Mouse (Mus musculus): ENCODE measurements around the gene Sec61a1. TPM values are rescaled to one million over a fixed set of nuclear protein-coding genes. Genes with fewer than 3 reads are reported as not detected.

The Sec61a1 gene
- polyA plus RNA-seq, 1 experiment from 2014 or later, result 245 TPM

DNA sequence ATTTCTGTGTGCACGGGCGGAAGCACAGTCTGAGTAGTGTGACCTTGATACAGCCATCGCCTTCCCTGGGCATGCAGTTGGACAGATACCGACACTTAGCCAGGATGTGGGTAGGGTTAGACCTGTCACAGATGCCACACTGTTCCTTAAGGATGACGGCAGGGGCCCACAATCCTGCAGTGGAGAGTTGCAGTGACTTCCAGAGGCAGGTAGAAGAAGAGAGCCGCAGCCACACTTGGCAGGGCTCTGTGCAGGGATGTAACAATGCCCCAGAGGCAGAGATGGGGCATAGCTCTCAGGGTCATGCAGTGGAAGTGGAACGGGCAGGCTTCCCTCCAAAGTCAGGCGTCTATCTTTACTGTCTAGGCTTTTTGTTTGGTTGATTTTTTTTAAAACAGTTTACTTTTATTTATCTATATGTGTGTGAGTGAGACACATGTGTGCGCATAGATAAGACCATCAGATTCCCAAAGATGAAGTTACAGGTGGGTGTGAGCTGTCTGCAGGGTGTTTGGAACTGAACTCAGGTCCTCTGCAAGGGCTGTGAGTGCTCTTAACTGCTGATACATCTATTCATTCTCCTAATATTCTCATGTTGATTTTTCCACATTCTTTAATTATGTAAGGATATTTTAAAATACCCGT, 29.8 kb upstream of the Sec61a1 start:
- peaks cover 16% of the 10 kb centered on the region for H3K27me3 ChIP-seq (ENCODE audit: control insufficient read depth, insufficient read depth, low read depth, low read length)
- ATAC-seq (ENCODE audit: low read depth), result no peak
- H3K9me3 ChIP-seq (ENCODE audit: control insufficient read depth, low read length), result no peaks in the 10 kb centered on the region
- 73% methylated on average over 10 of the region's 10 CpGs for WGBS
- no peak overlapping the region for H3K9ac ChIP-seq (ENCODE audit: low read length)
- no peaks in the 10 kb centered on the region for H3K36me3 ChIP-seq (ENCODE audit: control insufficient read depth, insufficient read depth, low read length)
- no peaks in the 10 kb centered on the region for H3K4me1 ChIP-seq (replicated peaks; ENCODE audit: control insufficient read depth, insufficient read depth, low read length)
- no peak overlapping the region for H3K4me2 ChIP-seq (ENCODE audit: low read depth, low read length)
- H3K4me3 ChIP-seq (ENCODE audit: low read length), result no peak overlapping the region
- no peak overlapping the region for H3K27ac ChIP-seq (ENCODE audit: low read length)

DNA sequence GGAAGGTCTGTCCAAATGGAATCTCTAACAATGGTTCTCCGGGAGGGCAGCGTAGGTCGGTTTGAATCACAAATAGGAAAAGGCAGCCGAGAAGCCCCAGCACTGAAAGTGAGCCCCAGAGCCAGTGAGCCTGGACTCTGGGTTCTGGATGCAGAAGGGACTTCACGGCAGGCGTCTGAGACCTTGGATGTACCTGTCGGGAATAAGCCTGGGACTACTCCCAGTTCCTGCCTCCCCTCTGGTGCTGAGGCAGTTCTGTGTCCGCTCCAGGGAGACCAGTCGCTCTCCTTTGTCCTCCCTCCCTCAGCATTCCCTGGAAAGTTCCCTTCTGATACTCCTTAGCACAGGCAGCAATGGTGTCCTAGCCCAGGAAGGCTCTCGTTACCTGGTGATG, 26.7 kb upstream of the Sec61a1 start:
- 31% methylated on average over 10 of the region's 10 CpGs for WGBS
- H3K36me3 ChIP-seq (ENCODE audit: control insufficient read depth, insufficient read depth, low read length), result no peaks in the 10 kb centered on the region
- no peak overlapping the region for H3K4me3 ChIP-seq (ENCODE audit: low read length)
- no peaks in the 10 kb centered on the region for H3K9me3 ChIP-seq (ENCODE audit: control insufficient read depth, low read length)
- no peak for ATAC-seq (ENCODE audit: low read depth)
- H3K9ac ChIP-seq (ENCODE audit: low read length), result no peak overlapping the region
- H3K4me2 ChIP-seq (ENCODE audit: low read depth, low read length), result no peak overlapping the region
- no peaks in the 10 kb centered on the region for H3K4me1 ChIP-seq (replicated peaks; ENCODE audit: control insufficient read depth, insufficient read depth, low read length)
- peaks cover 16% of the 10 kb centered on the region for H3K27me3 ChIP-seq (ENCODE audit: control insufficient read depth, insufficient read depth, low read depth, low read length)
- H3K27ac ChIP-seq (ENCODE audit: low read length), result no peak overlapping the region

DNA sequence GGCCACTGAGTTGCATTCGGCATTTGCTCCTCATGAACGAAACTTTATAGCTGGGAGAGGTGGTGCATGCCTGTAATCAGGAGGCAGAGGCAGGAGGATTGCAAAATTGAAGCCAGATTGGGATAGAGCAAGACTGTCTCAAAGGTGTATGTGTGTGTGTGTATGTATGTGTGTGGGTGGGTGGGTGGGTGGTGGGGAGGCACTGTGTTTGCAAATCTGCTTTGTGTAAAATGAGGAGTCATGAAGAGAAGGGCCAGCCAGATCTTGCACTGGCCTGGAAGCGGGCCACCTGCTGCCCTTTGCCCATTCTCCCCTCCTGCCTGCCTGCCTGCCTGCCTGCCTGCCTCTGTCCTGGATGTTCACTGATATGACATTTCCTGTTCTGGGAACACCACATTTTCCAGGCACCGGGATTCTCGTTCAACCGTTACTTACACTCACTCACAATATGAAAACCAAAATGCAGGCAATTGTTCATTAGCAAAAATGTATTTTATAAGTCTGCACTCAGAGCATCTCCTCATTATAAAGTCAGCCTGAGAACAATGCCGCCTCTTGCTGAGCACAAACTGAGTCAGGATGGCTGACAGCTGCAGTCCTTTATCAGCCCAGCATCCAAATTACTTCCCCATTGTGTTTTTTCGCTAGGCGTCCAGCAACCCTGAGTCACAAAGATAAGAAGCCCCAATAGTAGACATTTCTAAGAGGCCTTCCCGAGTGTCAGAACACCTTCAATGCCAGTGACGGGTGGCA, 26.1 kb upstream of the Sec61a1 start:
- Histone ChIP-seq H3K9me3 (ENCODE audit: control insufficient read depth, low read length) (no peaks in the 10 kb centered on the region), H3K4me1 (replicated peaks; ENCODE audit: control insufficient read depth, insufficient read depth, low read length) (no peaks in the 10 kb centered on the region)
- 29% methylated on average over 11 of the region's 11 CpGs for whole genome bisulfite sequencing

GRCm38 (mm10) chr6:88544241-88544640, 25.5 kb upstream of the Sec61a1 start:
- Histone ChIP-seq H3K27ac (ENCODE audit: low read length) (no peak overlapping the region), H3K4me2 (ENCODE audit: low read depth, low read length) (no peak overlapping the region), H3K36me3 (ENCODE audit: control insufficient read depth, insufficient read depth, low read length) (no peaks in the 10 kb centered on the region), H3K27me3 (ENCODE audit: control insufficient read depth, insufficient read depth, low read depth, low read length) (peaks cover 16% of the 10 kb centered on the region), H3K4me1 (replicated peaks; ENCODE audit: control insufficient read depth, insufficient read depth, low read length) (no peaks in the 10 kb centered on the region), H3K9me3 (ENCODE audit: control insufficient read depth, low read length) (no peaks in the 10 kb centered on the region), H3K4me3 (ENCODE audit: low read length) (no peak overlapping the region), H3K9ac (ENCODE audit: low read length) (no peak overlapping the region)
- no peak for ATAC-seq (ENCODE audit: low read depth)
- 63% methylated on average over 3 of the region's 3 CpGs for WGBS

More for the DNA sequence above, 26.1 kb upstream of the Sec61a1 start:
- H3K9ac ChIP-seq (ENCODE audit: low read length), result no peak overlapping the region
- no peak overlapping the region for H3K4me3 ChIP-seq (ENCODE audit: low read length)
- H3K4me2 ChIP-seq (ENCODE audit: low read depth, low read length), result no peak overlapping the region
- H3K27ac ChIP-seq (ENCODE audit: low read length), result no peak overlapping the region
- no peaks in the 10 kb centered on the region for H3K36me3 ChIP-seq (ENCODE audit: control insufficient read depth, insufficient read depth, low read length)
- peaks cover 16% of the 10 kb centered on the region for H3K27me3 ChIP-seq (ENCODE audit: control insufficient read depth, insufficient read depth, low read depth, low read length)
- no peak for ATAC-seq (ENCODE audit: low read depth)

DNA sequence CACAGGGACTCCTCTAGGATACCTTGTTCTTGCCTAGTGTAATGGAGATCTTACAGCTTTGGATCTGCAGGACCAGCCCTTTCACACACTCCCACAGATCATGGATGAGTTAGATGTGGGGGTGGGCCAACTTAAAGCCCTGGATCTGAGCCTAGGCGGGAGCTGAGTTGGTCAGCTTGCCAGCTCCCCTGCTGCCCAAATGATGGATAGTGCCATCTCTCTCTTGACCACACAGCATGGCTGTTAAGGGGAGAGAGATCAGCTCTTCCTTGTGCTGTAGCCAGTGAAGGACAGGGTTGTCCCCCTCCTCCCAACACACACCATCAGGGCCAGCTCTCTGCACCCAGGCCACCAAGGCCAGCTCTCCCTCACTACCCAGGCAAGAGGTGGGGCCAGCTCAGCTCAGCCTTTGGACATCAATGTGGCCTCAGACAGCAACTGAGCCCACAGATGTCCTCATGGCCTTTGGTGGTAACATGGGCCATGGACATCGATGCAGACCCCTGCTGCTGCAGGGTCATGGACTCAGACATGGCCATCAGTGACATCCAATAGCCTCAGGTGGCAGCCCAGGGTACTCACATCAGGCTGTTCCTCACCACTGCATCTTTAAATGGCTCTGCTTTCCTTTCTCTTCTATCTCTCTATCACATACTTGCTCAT, 21.5 kb upstream of the Sec61a1 start:
- Histone ChIP-seq H3K4me3 (ENCODE audit: low read length) (no peak overlapping the region), H3K9ac (ENCODE audit: low read length) (no peak overlapping the region), H3K27ac (ENCODE audit: low read length) (no peak overlapping the region), H3K4me2 (ENCODE audit: low read depth, low read length) (no peak overlapping the region), H3K27me3 (ENCODE audit: control insufficient read depth, insufficient read depth, low read depth, low read length) (no peaks in the 10 kb centered on the region; the same call in 1 of the 2 replicates), H3K4me1 (replicated peaks; ENCODE audit: control insufficient read depth, insufficient read depth, low read length) (no peaks in the 10 kb centered on the region), H3K36me3 (ENCODE audit: control insufficient read depth, insufficient read depth, low read length) (no peaks in the 10 kb centered on the region), H3K9me3 (ENCODE audit: control insufficient read depth, low read length) (no peaks in the 10 kb centered on the region)
- 60% methylated on average over 2 of the region's 2 CpGs for WGBS
- ATAC-seq (ENCODE audit: low read depth), result no peak

GRCm38 (mm10) chr6:88530306-88530705, 11.6 kb upstream of the Sec61a1 start:
- Histone ChIP-seq H3K27ac (ENCODE audit: low read length) (no peak overlapping the region), H3K36me3 (ENCODE audit: control insufficient read depth, insufficient read depth, low read length) (no peaks in the 10 kb centered on the region), H3K9me3 (ENCODE audit: control insufficient read depth, low read length) (no peaks in the 10 kb centered on the region), H3K9ac (ENCODE audit: low read length) (no peak overlapping the region), H3K27me3 (ENCODE audit: control insufficient read depth, insufficient read depth, low read depth, low read length) (no peaks in the 10 kb centered on the region), H3K4me3 (ENCODE audit: low read length) (no peak overlapping the region), H3K4me1 (replicated peaks; ENCODE audit: control insufficient read depth, insufficient read depth, low read length) (no peaks in the 10 kb centered on the region), H3K4me2 (ENCODE audit: low read depth, low read length) (no peak overlapping the region)
- no peak for ATAC-seq (ENCODE audit: low read depth)

DNA sequence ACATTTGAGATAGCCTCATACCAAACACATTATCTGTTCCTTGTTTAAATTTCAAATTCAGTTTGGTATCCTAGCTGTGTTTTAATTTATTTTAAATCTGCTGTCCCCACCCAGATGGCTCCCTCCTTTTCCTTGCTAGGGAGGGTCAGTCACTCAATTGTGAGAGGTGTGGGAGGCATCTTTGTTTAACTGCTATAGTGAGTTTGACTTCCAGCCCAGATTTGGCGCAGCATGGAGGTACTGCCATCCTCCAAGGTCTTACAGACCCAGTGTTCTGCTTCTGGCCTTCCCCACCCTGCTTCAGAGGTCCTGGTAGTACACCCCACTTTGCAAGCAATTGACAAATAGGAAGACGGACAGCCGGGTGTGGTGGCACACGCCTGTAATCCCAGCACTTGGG, 5.4 kb upstream of the Sec61a1 start:
- Histone ChIP-seq H3K36me3 (ENCODE audit: control insufficient read depth, insufficient read depth, low read length) (no peaks in the 10 kb centered on the region), H3K27me3 (ENCODE audit: control insufficient read depth, insufficient read depth, low read depth, low read length) (no peaks in the 10 kb centered on the region), H3K4me1 (replicated peaks; ENCODE audit: control insufficient read depth, insufficient read depth, low read length) (peaks cover 5% of the 10 kb centered on the region), H3K4me2 (ENCODE audit: low read depth, low read length) (no peak overlapping the region), H3K9ac (ENCODE audit: low read length) (no peak overlapping the region), H3K9me3 (ENCODE audit: control insufficient read depth, low read length) (no peaks in the 10 kb centered on the region), H3K27ac (ENCODE audit: low read length) (no peak overlapping the region), H3K4me3 (ENCODE audit: low read length) (no peak overlapping the region)
- no peak for ATAC-seq (ENCODE audit: low read depth)
- 77% methylated on average over 4 of the region's 4 CpGs for WGBS

GRCm38 (mm10) chr6:88523451-88523850, 4.7 kb upstream of the Sec61a1 start:
- H3K27me3 ChIP-seq (ENCODE audit: control insufficient read depth, insufficient read depth, low read depth, low read length), result no peaks in the 10 kb centered on the region
- no peak overlapping the region for H3K27ac ChIP-seq (ENCODE audit: low read length)
- no peaks in the 10 kb centered on the region for H3K9me3 ChIP-seq (ENCODE audit: control insufficient read depth, low read length)
- H3K4me2 ChIP-seq (ENCODE audit: low read depth, low read length), result no peak overlapping the region
- H3K4me1 ChIP-seq (replicated peaks; ENCODE audit: control insufficient read depth, insufficient read depth, low read length), result peaks cover 5% of the 10 kb centered on the region
- ATAC-seq (ENCODE audit: low read depth), result no peak
- H3K9ac ChIP-seq (ENCODE audit: low read length), result no peak overlapping the region
- H3K4me3 ChIP-seq (ENCODE audit: low read length), result no peak overlapping the region
- H3K36me3 ChIP-seq (ENCODE audit: control insufficient read depth, insufficient read depth, low read length), result no peaks in the 10 kb centered on the region
- 90% methylated on average over 3 of the region's 3 CpGs for WGBS

DNA sequence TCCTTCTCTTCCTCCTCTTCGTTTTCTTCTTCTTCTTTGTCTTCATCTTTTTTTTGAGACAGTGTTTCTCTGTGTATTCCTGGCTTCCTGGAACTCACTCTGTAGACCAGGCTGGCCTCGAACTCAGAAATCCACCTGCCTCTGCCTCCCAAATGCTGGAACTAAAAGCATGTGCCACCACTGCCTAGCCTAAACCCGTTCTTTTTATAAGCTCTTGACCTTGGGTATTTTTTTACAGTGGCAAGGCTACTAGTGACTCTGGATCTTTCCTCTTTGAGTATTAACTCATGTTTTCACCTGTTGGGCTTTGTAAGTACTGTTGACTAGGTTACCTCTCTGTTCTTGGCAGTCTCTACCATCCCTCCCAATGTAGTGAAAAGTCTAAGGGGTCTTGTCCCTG, 4.3 kb upstream of the Sec61a1 start:
- 53% methylated on average over 3 of the region's 3 CpGs for WGBS
- Histone ChIP-seq H3K36me3 (ENCODE audit: control insufficient read depth, insufficient read depth, low read length) (no peaks in the 10 kb centered on the region), H3K9ac (ENCODE audit: low read length) (no peak overlapping the region), H3K27ac (ENCODE audit: low read length) (no peak overlapping the region), H3K4me2 (ENCODE audit: low read depth, low read length) (no peak overlapping the region), H3K4me3 (ENCODE audit: low read length) (no peak overlapping the region), H3K4me1 (replicated peaks; ENCODE audit: control insufficient read depth, insufficient read depth, low read length) (peaks cover 5% of the 10 kb centered on the region), H3K9me3 (ENCODE audit: control insufficient read depth, low read length) (no peaks in the 10 kb centered on the region), H3K27me3 (ENCODE audit: control insufficient read depth, insufficient read depth, low read depth, low read length) (no peaks in the 10 kb centered on the region)
- ATAC-seq (ENCODE audit: low read depth), result no peak

Data from lung, embryonic 16.5 days (tissue).